Mouse (Mus musculus) kidney, postnatal 0 days (tissue): ENCODE data around the gene Nr4a2. TPM values are rescaled to one million over a fixed set of nuclear protein-coding genes. Genes with fewer than 3 reads are reported as not detected.

Experiments
- ATAC-seq: fragments of 200-750 bp; cut with Nextera tagmentation; replicated peaks from 2 replicates; pipeline ENCODE4 v1.8.0; 2017; ENCODE audit warnings: low read depth, moderate number of reproducible peaks, moderate TSS enrichment, moderate library complexity; ENCODE audit not compliant: low FRiP score
- DNase-seq: peaks from one replicate; pipeline ENCODE4 v3.0.0-alpha.2; 2016; ENCODE audit warnings: low spot score
- H3K27ac ChIP-seq: fragments of 300-500 bp; sonication (generic); 2 replicates; pipeline ENCODE4 v1.5.1; 2014; ENCODE audit warnings: mild to moderate bottlenecking
- H3K27me3 ChIP-seq: fragments of 300-500 bp; sonication (generic); 2 replicates; pipeline ENCODE4 v1.6.1; 2014; ENCODE audit warnings: low read length, mixed read lengths; ENCODE audit not compliant: insufficient read depth
- H3K36me3 ChIP-seq: fragments of 300-500 bp; sonication (generic); 2 replicates; pipeline ENCODE4 v1.6.1; 2014; ENCODE audit warnings: low read length, mixed read lengths; ENCODE audit not compliant: insufficient read depth
- H3K4me1 ChIP-seq: fragments of 300-500 bp; sonication (generic); replicated peaks from 2 replicates; pipeline ENCODE4 v1.6.1; 2014; ENCODE audit warnings: antibody characterized with exemption, low read length, mixed read lengths; ENCODE audit not compliant: insufficient read depth
- H3K4me2 ChIP-seq: fragments of 300-500 bp; sonication (generic); 2 replicates; pipeline ENCODE4 v1.6.1; 2014; ENCODE audit warnings: mild to moderate bottlenecking, low read length, moderate library complexity, mixed read lengths
- H3K4me3 ChIP-seq: fragments of 300-500 bp; sonication (generic); replicated peaks from 2 replicates; pipeline ENCODE4 v1.5.1; 2014; ENCODE audit warnings: low read depth, low read length
- H3K9ac ChIP-seq: fragments of 300-500 bp; sonication (generic); 2 replicates; pipeline ENCODE4 v1.6.1; 2014; ENCODE audit warnings: low read depth, low read length
- H3K9me3 ChIP-seq: fragments of 300-500 bp; sonication (generic); replicated peaks from 2 replicates; pipeline ENCODE4 v1.6.1; 2016; ENCODE audit warnings: low read length, inconsistent platforms, mixed read lengths
- CTCF ChIP-seq: IDR thresholded peaks from 2 replicates; pipeline ENCODE4 v1.5.1; 2016; ENCODE audit warnings: antibody characterized with exemption, low read depth, mild to moderate bottlenecking, moderate library complexity
- WGBS: fragments of 180-500 bp; shearing (Covaris S2); extraction: QIAGEN DNeasy Blood & Tissue Kit; methylation state at CpG from one replicate; pipeline ENCODE4 v1.1.7; 2014; 5-methylcytosine and 5-hydroxymethylcytosine counted together
- polyA plus RNA-seq: library from polyadenylated mRNA; unstranded; fragments of >200 nt; fragmentation: Nextera tagmentation; extraction: Ambion mirVana; gene quantifications from 2 replicates; pipeline ENCODE4 v1.2.1, GENCODE M21; 2015

The Nr4a2 gene
- polyA plus RNA-seq, 1 experiment from 2014 or later, result 2.0 TPM

DNA sequence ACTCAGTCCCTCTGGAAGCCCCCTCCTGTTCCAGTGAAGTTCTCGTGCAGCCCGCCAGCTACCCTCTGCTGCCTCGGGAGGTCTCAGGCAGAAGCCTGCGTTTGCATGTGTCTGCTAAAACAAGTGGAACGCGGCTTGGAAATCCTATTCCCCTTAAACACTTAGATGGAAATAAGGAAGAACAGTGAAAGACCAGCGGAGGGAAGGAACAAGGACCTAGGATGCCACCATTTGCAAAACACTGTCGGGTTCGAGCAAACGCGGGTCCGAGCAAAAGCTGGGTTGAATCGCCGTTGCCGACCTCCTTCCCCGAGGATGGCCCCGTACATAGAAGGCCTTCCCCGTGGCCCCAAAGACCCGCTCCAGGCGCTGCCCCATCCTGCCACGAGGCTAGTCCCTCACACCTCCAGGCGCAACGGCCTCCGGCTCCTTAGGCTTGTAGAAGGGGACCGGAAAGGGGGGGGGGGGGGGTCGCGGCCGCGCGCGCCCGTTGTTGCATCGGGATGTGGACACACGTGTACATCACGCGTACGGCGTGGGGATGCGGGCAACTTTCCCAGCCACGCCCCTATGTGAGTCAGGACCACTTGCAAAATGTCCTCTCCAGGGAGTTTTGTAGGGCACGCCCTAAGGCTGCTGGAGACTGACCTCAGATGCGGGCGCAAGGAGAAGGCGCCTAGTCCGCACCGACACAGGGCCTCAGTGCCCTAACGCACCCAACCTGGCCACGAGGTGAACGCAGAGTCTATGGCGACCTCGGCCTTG, 21.5 kb downstream of the Nr4a2 start:
- no peak for TF ChIP-seq CTCF
- H3K4me2 ChIP-seq, result peak overlapping the region; percentile 62
- H3K9me3 ChIP-seq, result no peaks in the 10 kb centered on the region
- peaks cover 15% of the 10 kb centered on the region; the same call in 1 of the 2 replicates for H3K4me1 ChIP-seq
- H3K27ac ChIP-seq, result no peak overlapping the region
- peak; percentile 59; the same call in 1 of the 2 replicates for ATAC-seq
- H3K36me3 ChIP-seq, result no peaks in the 10 kb centered on the region
- 2% methylated on average over 51 of the region's 51 CpGs for WGBS
- no peak for DNase-seq
- H3K9ac ChIP-seq, result no peak overlapping the region
- H3K4me3 ChIP-seq, result peak overlapping the region; percentile 32
- H3K27me3 ChIP-seq, result peaks cover 74% of the 10 kb centered on the region

DNA sequence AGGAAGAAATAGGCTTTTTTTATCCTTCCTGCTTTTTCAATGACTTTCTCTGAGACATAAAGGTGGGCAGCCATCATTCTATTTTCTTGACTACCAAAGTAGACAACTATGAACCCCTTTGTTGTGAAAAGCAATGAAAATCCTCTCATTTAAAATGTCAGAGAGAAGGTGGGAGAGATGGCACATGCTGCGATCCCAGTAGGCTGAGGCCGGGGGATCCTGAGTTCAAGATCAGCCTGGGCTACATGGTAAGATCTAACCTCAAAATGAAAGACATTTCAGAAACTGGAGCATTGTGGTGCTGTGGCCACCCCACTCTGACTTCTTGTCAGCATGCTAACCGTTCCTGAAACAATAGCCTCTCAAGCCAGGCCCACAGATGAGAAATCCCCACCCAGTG, 23.6 kb downstream of the Nr4a2 start:
- ATAC-seq (no peak), DNase-seq (no peak)
- WGBS, result 71% methylated on average over 3 of the region's 3 CpGs
- Histone ChIP-seq H3K27ac (no peak overlapping the region), H3K4me3 (no peak overlapping the region), H3K27me3 (peaks cover 63% of the 10 kb centered on the region), H3K4me1 (peaks cover 15% of the 10 kb centered on the region; the same call in 1 of the 2 replicates), H3K4me2 (no peak overlapping the region), H3K9ac (no peak overlapping the region), H3K9me3 (no peaks in the 10 kb centered on the region), H3K36me3 (no peaks in the 10 kb centered on the region)
- TF ChIP-seq CTCF, result no peak

GRCm38 (mm10) chr2:57072452-57072851, 51.4 kb downstream of the Nr4a2 start:
- no peak overlapping the region for H3K27ac ChIP-seq
- WGBS, result 78% methylated on average over 9 of the region's 9 CpGs
- no peak for TF ChIP-seq CTCF
- no peak overlapping the region for H3K4me3 ChIP-seq
- no peak overlapping the region for H3K9ac ChIP-seq
- H3K4me1 ChIP-seq, result no peaks in the 10 kb centered on the region
- ATAC-seq (no peak), DNase-seq (no peak)
- no peak overlapping the region for H3K4me2 ChIP-seq
- H3K36me3 ChIP-seq, result no peaks in the 10 kb centered on the region
- H3K9me3 ChIP-seq, result no peaks in the 10 kb centered on the region
- no peaks in the 10 kb centered on the region for H3K27me3 ChIP-seq

- Histone ChIP-seq H3K27me3 (no peaks in the 10 kb centered on the region), H3K9ac (no peak overlapping the region), H3K4me1 (no peaks in the 10 kb centered on the region), H3K4me3 (no peak overlapping the region), H3K36me3 (no peaks in the 10 kb centered on the region), H3K27ac (no peak overlapping the region), H3K4me2 (no peak overlapping the region), H3K9me3 (no peaks in the 10 kb centered on the region)
- WGBS, result 25% methylated on average over 1 of the region's 1 CpGs
- TF ChIP-seq CTCF, result no peak
- peak; percentile 40; the same call in 1 of the 2 replicates for ATAC-seq
- DNase-seq, result peak; percentile 46
Measured at GRCm38 (mm10) chr2:57063480-57063879, 60.3 kb downstream of the Nr4a2 start.

Other genes with a start within 250 kb of the Nr4a2 start
- gene Gpd2, start 113.6 kb upstream of the Nr4a2 start, polyA plus RNA-seq, result 11.9 and 15.4 TPM in 2 replicates